Mouse (Mus musculus): ENCODE data around the gene Olfr1175-ps. TPM values are rescaled to one million over a fixed set of nuclear protein-coding genes. Genes with fewer than 3 reads are reported as not detected.

Olfr1175-ps gene
- total RNA-seq (2014; rRNA removed) (not detected in 2 replicates), polyA plus RNA-seq (2015; fragmentation: Nextera tagmentation; extraction: Ambion mirVana) (not detected in 2 replicates)

- 92% methylated on average over 2 of the region's 2 CpGs for WGBS
- DNase-seq (ENCODE audit: low spot score) (no peak), ATAC-seq (no peak)
- Histone ChIP-seq H3K9me3 (ENCODE audit: low read length) (no peaks in the 10 kb centered on the region), H3K27me3 (ENCODE audit: insufficient read depth, low read length) (no peaks in the 10 kb centered on the region), H3K9ac (replicated peaks; ENCODE audit: low read length) (no peak within 1 kb of the TSS), H3K36me3 (ENCODE audit: insufficient read depth, low read length) (no peaks in the 10 kb centered on the region), H3K4me2 (ENCODE audit: low read depth, low read length) (no peak within 1 kb of the TSS), H3K4me3 (ENCODE audit: low read length) (no peak within 1 kb of the TSS), H3K4me1 (ENCODE audit: insufficient read depth, low read length) (no peaks in the 10 kb centered on the region), H3K27ac (no peak within 1 kb of the TSS)
- TF ChIP-seq CTCF (IDR thresholded peaks at IDR 0.05; ENCODE audit: low read depth) = no peak
Observed at GRCm38 (mm10) chr2:88327115-88327514, at the start of gene Olfr1175-ps. Olfr1175-ps (minus strand) TSS chr2:88327215.

- Histone ChIP-seq H3K36me3 (ENCODE audit: insufficient read depth, low read length) (no peaks in the 10 kb centered on the region), H3K4me2 (ENCODE audit: low read depth, low read length) (no peak overlapping the region), H3K9me3 (ENCODE audit: low read length) (no peaks in the 10 kb centered on the region), H3K9ac (replicated peaks; ENCODE audit: low read length) (no peak overlapping the region), H3K4me1 (ENCODE audit: insufficient read depth, low read length) (no peaks in the 10 kb centered on the region), H3K4me3 (ENCODE audit: low read length) (no peak overlapping the region), H3K27ac (no peak overlapping the region), H3K27me3 (ENCODE audit: insufficient read depth, low read length) (no peaks in the 10 kb centered on the region)
- DNase-seq (ENCODE audit: low spot score) (peak; percentile 82), ATAC-seq (peak; percentile 55; the same call in 1 of the 2 replicates)
- 6% methylated on average over 2 of the region's 2 CpGs for WGBS
- TF ChIP-seq CTCF (IDR thresholded peaks at IDR 0.05; ENCODE audit: low read depth) = peak; percentile 66
Observed at GRCm38 (mm10) chr2:88356304-88356703, 29.3 kb upstream of the Olfr1175-ps start.

GRCm38 (mm10) chr2:88346392-88346791 lies 19.4 kb upstream of the Olfr1175-ps start, which contains the start of gene Olfr1177-ps:
Olfr1177-ps (minus strand) TSS chr2:88346492.
- 93% methylated on average over 1 of the region's 1 CpGs for WGBS
- no peaks in the 10 kb centered on the region for H3K4me1 ChIP-seq (ENCODE audit: insufficient read depth, low read length)
- no peaks in the 10 kb centered on the region for H3K27me3 ChIP-seq (ENCODE audit: insufficient read depth, low read length)

GRCm38 (mm10) chr2:88336421-88336820 lies 9.4 kb upstream of the Olfr1175-ps start, which contains the start of gene Olfr1176:
Olfr1176 (plus strand) TSS chr2:88336721.
- TF ChIP-seq CTCF (IDR thresholded peaks at IDR 0.05; ENCODE audit: low read depth) = no peak
- H3K27ac ChIP-seq = no peak within 1 kb of the TSS
- no peaks in the 10 kb centered on the region for H3K4me1 ChIP-seq (ENCODE audit: insufficient read depth, low read length)
- ATAC-seq (no peak), DNase-seq (ENCODE audit: low spot score) (no peak)
- 62% methylated on average over 1 of the region's 1 CpGs for WGBS
- H3K36me3 ChIP-seq (ENCODE audit: insufficient read depth, low read length) = no peaks in the 10 kb centered on the region
- no peaks in the 10 kb centered on the region for H3K27me3 ChIP-seq (ENCODE audit: insufficient read depth, low read length)
- no peaks in the 10 kb centered on the region for H3K9me3 ChIP-seq (ENCODE audit: low read length)
- no peak within 1 kb of the TSS for H3K9ac ChIP-seq (replicated peaks; ENCODE audit: low read length)
- H3K4me2 ChIP-seq (ENCODE audit: low read depth, low read length) = no peak within 1 kb of the TSS
- no peak within 1 kb of the TSS for H3K4me3 ChIP-seq (ENCODE audit: low read length)

More at GRCm38 (mm10) chr2:88346392-88346791, 19.4 kb upstream of the Olfr1175-ps start, which contains the start of gene Olfr1177-ps:
- ATAC-seq (no peak), DNase-seq (ENCODE audit: low spot score) (no peak)
- H3K4me2 ChIP-seq (ENCODE audit: low read depth, low read length) = no peak within 1 kb of the TSS
- no peak within 1 kb of the TSS for H3K27ac ChIP-seq
- no peak within 1 kb of the TSS for H3K9ac ChIP-seq (replicated peaks; ENCODE audit: low read length)
- TF ChIP-seq CTCF (IDR thresholded peaks at IDR 0.05; ENCODE audit: low read depth) = no peak
- H3K4me3 ChIP-seq (ENCODE audit: low read length) = no peak within 1 kb of the TSS
- H3K9me3 ChIP-seq (ENCODE audit: low read length) = no peaks in the 10 kb centered on the region
- H3K36me3 ChIP-seq (ENCODE audit: insufficient read depth, low read length) = no peaks in the 10 kb centered on the region

GRCm38 (mm10) chr2:88315035-88315434 lies 12.0 kb downstream of the Olfr1175-ps start, which contains the start of gene Olfr1174-ps:
Olfr1174-ps (minus strand) TSS chr2:88315135.
- Histone ChIP-seq H3K9ac (replicated peaks; ENCODE audit: low read length) (no peak within 1 kb of the TSS), H3K9me3 (ENCODE audit: low read length) (no peaks in the 10 kb centered on the region), H3K36me3 (ENCODE audit: insufficient read depth, low read length) (no peaks in the 10 kb centered on the region), H3K4me2 (ENCODE audit: low read depth, low read length) (no peak within 1 kb of the TSS), H3K4me3 (ENCODE audit: low read length) (no peak within 1 kb of the TSS), H3K27ac (no peak within 1 kb of the TSS), H3K27me3 (ENCODE audit: insufficient read depth, low read length) (no peaks in the 10 kb centered on the region), H3K4me1 (ENCODE audit: insufficient read depth, low read length) (no peaks in the 10 kb centered on the region)
- ATAC-seq (no peak), DNase-seq (ENCODE audit: low spot score) (no peak)
- no peak for TF ChIP-seq CTCF (IDR thresholded peaks at IDR 0.05; ENCODE audit: low read depth)
- WGBS = 90% methylated on average over 4 of the region's 4 CpGs

GRCm38 (mm10) chr2:88279775-88280174 lies 47.2 kb downstream of the Olfr1175-ps start, which contains the start of gene Olfr1173:
Olfr1173 (minus strand) TSS chr2:88279875.
- H3K36me3 ChIP-seq (ENCODE audit: insufficient read depth, low read length) = no peaks in the 10 kb centered on the region
- H3K27me3 ChIP-seq (ENCODE audit: insufficient read depth, low read length) = no peaks in the 10 kb centered on the region
- DNase-seq (ENCODE audit: low spot score) (no peak), ATAC-seq (no peak)
- H3K9ac ChIP-seq (replicated peaks; ENCODE audit: low read length) = no peak within 1 kb of the TSS
- H3K4me2 ChIP-seq (ENCODE audit: low read depth, low read length) = no peak within 1 kb of the TSS
- H3K4me3 ChIP-seq (ENCODE audit: low read length) = no peak within 1 kb of the TSS
- no peaks in the 10 kb centered on the region for H3K4me1 ChIP-seq (ENCODE audit: insufficient read depth, low read length)
- TF ChIP-seq CTCF (IDR thresholded peaks at IDR 0.05; ENCODE audit: low read depth) = no peak
- no peaks in the 10 kb centered on the region for H3K9me3 ChIP-seq (ENCODE audit: low read length)
- H3K27ac ChIP-seq = no peak within 1 kb of the TSS

Other genes starting within 250 kb of the Olfr1175-ps start
- not detected in 2 replicates for gene Olfr1164, start 233.2 kb downstream of the Olfr1175-ps start, total RNA-seq (2014; rRNA removed)
- gene Olfr1164, start 233.2 kb downstream of the Olfr1175-ps start, polyA plus RNA-seq (2015; fragmentation: Nextera tagmentation; extraction: Ambion mirVana) = not detected in 2 replicates
- gene Olfr1166, start 198.9 kb downstream of the Olfr1175-ps start, total RNA-seq (2014; rRNA removed) = not detected in 2 replicates
- gene Olfr1166, start 198.9 kb downstream of the Olfr1175-ps start, polyA plus RNA-seq (2015; fragmentation: Nextera tagmentation; extraction: Ambion mirVana) = not detected in 2 replicates
- not detected in 2 replicates for gene Olfr1167, start 172.0 kb downstream of the Olfr1175-ps start, total RNA-seq (2014; rRNA removed)
- gene Olfr1167, start 172.0 kb downstream of the Olfr1175-ps start, polyA plus RNA-seq (2015; fragmentation: Nextera tagmentation; extraction: Ambion mirVana) = not detected in 2 replicates
- not detected in 2 replicates for gene Olfr1168, start 145.3 kb downstream of the Olfr1175-ps start, total RNA-seq (2014; rRNA removed)
- gene Olfr1168, start 145.3 kb downstream of the Olfr1175-ps start, polyA plus RNA-seq (2015; fragmentation: Nextera tagmentation; extraction: Ambion mirVana) = not detected in 2 replicates
- not detected in 2 replicates for gene Olfr1170, start 98.9 kb downstream of the Olfr1175-ps start, total RNA-seq (2014; rRNA removed)
- not detected in 2 replicates for gene Olfr1170, start 98.9 kb downstream of the Olfr1175-ps start, polyA plus RNA-seq (2015; fragmentation: Nextera tagmentation; extraction: Ambion mirVana)
- gene Olfr1173, start 47.3 kb downstream of the Olfr1175-ps start, total RNA-seq (2014; rRNA removed) = not detected in 2 replicates
- not detected in 2 replicates for gene Olfr1173, start 47.3 kb downstream of the Olfr1175-ps start, polyA plus RNA-seq (2015; fragmentation: Nextera tagmentation; extraction: Ambion mirVana)
- gene Olfr1174-ps, start 12.1 kb downstream of the Olfr1175-ps start, total RNA-seq (2014; rRNA removed) = not detected in 2 replicates
- gene Olfr1174-ps, start 12.1 kb downstream of the Olfr1175-ps start, polyA plus RNA-seq (2015; fragmentation: Nextera tagmentation; extraction: Ambion mirVana) = not detected in 2 replicates
- not detected in 2 replicates for gene Olfr1176, start 9.5 kb upstream of the Olfr1175-ps start, total RNA-seq (2014; rRNA removed)
- gene Olfr1176, start 9.5 kb upstream of the Olfr1175-ps start, polyA plus RNA-seq (2015; fragmentation: Nextera tagmentation; extraction: Ambion mirVana) = not detected in 2 replicates
- gene Olfr1177-ps, start 19.3 kb upstream of the Olfr1175-ps start, total RNA-seq (2014; rRNA removed) = not detected in 2 replicates
- gene Olfr1177-ps, start 19.3 kb upstream of the Olfr1175-ps start, polyA plus RNA-seq (2015; fragmentation: Nextera tagmentation; extraction: Ambion mirVana) = not detected in 2 replicates
- not detected in 2 replicates for gene Olfr1178, start 59.8 kb upstream of the Olfr1175-ps start, total RNA-seq (2014; rRNA removed)
- not detected in 2 replicates for gene Olfr1178, start 59.8 kb upstream of the Olfr1175-ps start, polyA plus RNA-seq (2015; fragmentation: Nextera tagmentation; extraction: Ambion mirVana)
- not detected in 2 replicates for gene Olfr1179, start 79.2 kb upstream of the Olfr1175-ps start, total RNA-seq (2014; rRNA removed)
- gene Olfr1179, start 79.2 kb upstream of the Olfr1175-ps start, polyA plus RNA-seq (2015; fragmentation: Nextera tagmentation; extraction: Ambion mirVana) = not detected in 2 replicates
- not detected in 2 replicates for gene Olfr1180, start 91.9 kb upstream of the Olfr1175-ps start, total RNA-seq (2014; rRNA removed)
- not detected in 2 replicates for gene Olfr1180, start 91.9 kb upstream of the Olfr1175-ps start, polyA plus RNA-seq (2015; fragmentation: Nextera tagmentation; extraction: Ambion mirVana)
- gene Olfr1181, start 99.0 kb upstream of the Olfr1175-ps start, total RNA-seq (2014; rRNA removed) = not detected in 2 replicates
- gene Olfr1181, start 99.0 kb upstream of the Olfr1175-ps start, polyA plus RNA-seq (2015; fragmentation: Nextera tagmentation; extraction: Ambion mirVana) = not detected in 2 replicates
- not detected in 2 replicates for gene Gm13757, start 121.9 kb upstream of the Olfr1175-ps start, total RNA-seq (2014; rRNA removed)
- gene Gm13757, start 121.9 kb upstream of the Olfr1175-ps start, polyA plus RNA-seq (2015; fragmentation: Nextera tagmentation; extraction: Ambion mirVana) = not detected in 2 replicates
- gene Olfr1183, start 127.7 kb upstream of the Olfr1175-ps start, total RNA-seq (2014; rRNA removed) = not detected in 2 replicates
- not detected in 2 replicates for gene Olfr1183, start 127.7 kb upstream of the Olfr1175-ps start, polyA plus RNA-seq (2015; fragmentation: Nextera tagmentation; extraction: Ambion mirVana)
- gene Olfr1184, start 156.4 kb upstream of the Olfr1175-ps start, total RNA-seq (2014; rRNA removed) = not detected in 2 replicates
- not detected in 2 replicates for gene Olfr1184, start 156.4 kb upstream of the Olfr1175-ps start, polyA plus RNA-seq (2015; fragmentation: Nextera tagmentation; extraction: Ambion mirVana)
- gene Olfr1185-ps1, start 166.1 kb upstream of the Olfr1175-ps start, total RNA-seq (2014; rRNA removed) = not detected in 2 replicates
- not detected in 2 replicates for gene Olfr1185-ps1, start 166.1 kb upstream of the Olfr1175-ps start, polyA plus RNA-seq (2015; fragmentation: Nextera tagmentation; extraction: Ambion mirVana)
- not detected in 2 replicates for gene Olfr1186, start 191.3 kb upstream of the Olfr1175-ps start, total RNA-seq (2014; rRNA removed)
- gene Olfr1186, start 191.3 kb upstream of the Olfr1175-ps start, polyA plus RNA-seq (2015; fragmentation: Nextera tagmentation; extraction: Ambion mirVana) = not detected in 2 replicates
- not detected in 2 replicates for gene Olfr1188, start 229.7 kb upstream of the Olfr1175-ps start, total RNA-seq (2014; rRNA removed)
- gene Olfr1188, start 229.7 kb upstream of the Olfr1175-ps start, polyA plus RNA-seq (2015; fragmentation: Nextera tagmentation; extraction: Ambion mirVana) = not detected in 2 replicates

All from hindbrain, postnatal 0 days (tissue).